Mouse (Mus musculus) adrenal gland, postnatal 36 days (tissue): ENCODE results near the gene Cebpe. TPM values are rescaled to one million over a fixed set of nuclear protein-coding genes. Genes with fewer than 3 reads are reported as not detected.
A peak's percentile ranks its signal among the peaks of the same experiment; 100 is the strongest.

ENCODE experiments used
- DNase-seq, 2 experiments: peaks; one replicate each; pipeline ENCODE4 v3.0.0; 2021; ENCODE audit warnings: mixed read lengths in 1 of 2
- total RNA-seq, 2 experiments: library from RNA; stranded (reverse); gene quantifications; 2 replicates each; pipeline ENCODE4 v1.2.3; 2021

The Cebpe gene
- total RNA-seq, 2 experiments from 2014 or later = not detected

GRCm38 (mm10) chr14:54676290-54676689 is 35.7 kb downstream of the Cebpe start:
- no peak for DNase-seq

DNA sequence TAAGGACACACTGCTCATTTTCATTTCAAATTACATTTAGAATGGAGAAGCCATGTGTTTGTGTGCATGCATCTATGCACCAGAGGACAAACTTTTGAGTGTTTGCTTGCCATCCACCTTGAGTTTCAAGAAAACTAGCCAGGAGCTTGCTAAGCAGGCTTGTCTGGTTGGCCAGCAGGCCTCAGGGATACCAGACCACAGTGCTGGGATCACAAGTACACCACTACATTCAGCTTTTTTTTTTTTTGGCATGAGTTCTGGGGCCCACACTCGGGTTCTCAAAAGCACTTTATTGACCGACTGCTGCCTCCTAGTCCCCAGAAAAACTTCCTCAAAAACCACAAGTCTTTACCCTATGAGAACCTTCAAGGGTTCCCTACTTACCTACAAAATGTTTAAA is 37.7 kb downstream of the Cebpe start:
- DNase-seq = no peak

- DNase-seq = peak; percentile 61 to 67
These were observed 42.6 kb downstream of the Cebpe start for GRCm38 (mm10) chr14:54669381-54669780.

DNA sequence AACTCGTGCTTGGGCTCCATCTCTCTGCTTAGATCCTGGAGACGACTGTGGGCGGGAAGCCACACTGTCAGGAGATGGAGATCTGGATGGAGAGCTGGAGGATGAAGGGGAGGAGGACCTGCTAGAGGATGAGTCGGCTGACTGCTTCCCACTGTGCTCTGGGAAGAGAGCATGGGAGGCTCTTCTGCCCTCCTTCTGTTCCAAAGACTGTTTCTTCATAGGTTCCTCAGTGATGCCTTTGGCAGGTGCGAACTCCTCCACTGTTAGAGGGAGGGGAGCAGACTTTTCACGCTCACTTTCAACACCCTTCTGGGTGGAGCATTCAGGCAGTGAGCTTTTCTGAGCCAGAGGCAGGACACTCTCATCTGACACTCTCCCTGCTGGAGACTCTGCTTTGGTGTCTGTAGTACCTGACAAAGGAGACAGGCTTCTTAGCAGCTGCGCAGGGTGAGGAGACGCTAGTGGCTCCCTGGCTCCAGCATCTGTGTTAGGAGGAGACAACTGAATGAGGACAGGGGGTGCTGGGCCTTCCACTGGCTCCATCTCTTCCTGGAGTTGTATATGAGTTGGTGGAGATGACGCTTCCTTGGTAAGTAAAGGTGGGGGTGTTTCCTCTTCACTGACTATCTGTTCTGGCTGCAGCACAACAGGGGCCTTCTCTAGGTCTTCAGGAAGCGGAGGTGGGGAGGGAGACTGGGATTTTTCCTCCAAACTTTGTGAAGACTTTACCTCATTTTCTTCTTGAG is 47.3 kb downstream of the Cebpe start:
- no peak for DNase-seq

Other genes starting within 250 kb of the Cebpe start
- 100 to 1,000 TPM; 106 to 131 TPM for gene Lrp10, start 248.0 kb downstream of the Cebpe start, total RNA-seq
- under 1 TPM; 0.66 to 0.79 TPM for gene Rem2, start 236.1 kb downstream of the Cebpe start, total RNA-seq
- gene Prmt5, start 194.6 kb downstream of the Cebpe start, total RNA-seq = 10 to 100 TPM; 43.8 to 51.3 TPM
- 10 to 100 TPM; 22.5 to 27.0 TPM for gene Haus4, start 157.6 kb downstream of the Cebpe start, total RNA-seq
- gene Ajuba, start 134.6 kb downstream of the Cebpe start, total RNA-seq = 10 to 100 TPM; 17.5 to 24.8 TPM
- gene 4931414P19Rik, start 106.2 kb downstream of the Cebpe start, total RNA-seq = 1 to 10 TPM; 4.3 to 6.0 TPM
- 100 to 1,000 TPM; 347 to 407 TPM for gene Psmb5, start 94.2 kb downstream of the Cebpe start, total RNA-seq
- not detected for gene Psmb11, start 90.7 kb downstream of the Cebpe start, total RNA-seq
- gene Gm17606, start 71.2 kb downstream of the Cebpe start, total RNA-seq = not detected
- 1 to 10 TPM in 1 of 2 experiments, under 1 TPM in 1; 0.95 to 1.4 TPM for gene Cdh24, start 70.8 kb downstream of the Cebpe start, total RNA-seq
- gene 1700123O20Rik, start 26.0 kb downstream of the Cebpe start, total RNA-seq = 10 to 100 TPM; 40.6 to 42.1 TPM
- gene Acin1, start 25.2 kb downstream of the Cebpe start, total RNA-seq = 100 to 1,000 TPM; 140 to 178 TPM
- under 1 TPM in 1 of 2 experiments, not detected in 1; 0.23 TPM for gene Gm29776, start 13.3 kb downstream of the Cebpe start, total RNA-seq
- 10 to 100 TPM; 28.1 to 56.8 TPM for gene Slc7a8, start 69.8 kb upstream of the Cebpe start, total RNA-seq
- under 1 TPM; 0.43 to 0.56 TPM for gene Rnf212b, start 102.0 kb upstream of the Cebpe start, total RNA-seq
- gene Homez, start 158.8 kb upstream of the Cebpe start, total RNA-seq = 10 to 100 TPM; 12.2 to 16.5 TPM
- gene Ppp1r3e, start 165.4 kb upstream of the Cebpe start, total RNA-seq = 10 to 100 TPM; 17.8 to 19.2 TPM
- 10 to 100 TPM; 54.3 to 57.2 TPM for gene Bcl2l2, start 171.2 kb upstream of the Cebpe start, total RNA-seq
- 1 to 10 TPM in 1 of 2 experiments, not detected in 1; 2.0 TPM for gene Gm20521, start 171.3 kb upstream of the Cebpe start, total RNA-seq
- 100 to 1,000 TPM; 167 to 173 TPM for gene Pabpn1, start 180.3 kb upstream of the Cebpe start, total RNA-seq
- 10 to 100 TPM; 28.0 to 37.6 TPM for gene Slc22a17, start 201.0 kb upstream of the Cebpe start, total RNA-seq
- 1 to 10 TPM; 2.5 to 3.0 TPM for gene Efs, start 214.0 kb upstream of the Cebpe start, total RNA-seq
- gene Il25, start 220.5 kb upstream of the Cebpe start, total RNA-seq = not detected
- under 1 TPM; 0.46 to 0.83 TPM for gene Cmtm5, start 224.1 kb upstream of the Cebpe start, total RNA-seq